Mouse (Mus musculus): ENCODE measurements around the gene Wasf2. TPM values are rescaled to one million over a fixed set of nuclear protein-coding genes. Genes with fewer than 3 reads are reported as not detected.
A peak's percentile ranks its signal among the peaks of the same experiment; 100 is the strongest.

Gene Wasf2
- total RNA-seq, 2 experiments from 2014 or later = 25.7 to 28.2 TPM

DNA sequence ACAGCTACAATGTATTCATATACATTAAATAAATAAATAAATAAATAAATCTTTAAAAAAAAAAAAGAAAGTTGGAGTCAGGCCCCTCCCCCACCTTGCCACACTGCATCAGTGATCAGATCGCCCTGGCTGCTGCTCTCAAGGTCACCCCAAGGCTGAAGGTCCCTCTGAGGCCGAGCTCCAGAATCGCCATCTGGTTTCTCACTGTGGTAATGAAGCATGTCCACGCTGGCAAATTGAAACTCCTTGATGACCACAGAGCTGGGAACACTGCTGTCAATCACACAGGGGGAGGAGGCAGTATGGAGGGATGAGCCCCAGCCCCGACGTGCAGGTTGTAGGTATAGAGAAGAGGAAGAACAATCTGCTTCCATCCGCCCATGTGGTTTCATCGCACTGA lies 97.3 kb downstream of the Wasf2 start:
- no peak for DNase-seq (ENCODE audit: low spot score in 2 of 2)

DNA sequence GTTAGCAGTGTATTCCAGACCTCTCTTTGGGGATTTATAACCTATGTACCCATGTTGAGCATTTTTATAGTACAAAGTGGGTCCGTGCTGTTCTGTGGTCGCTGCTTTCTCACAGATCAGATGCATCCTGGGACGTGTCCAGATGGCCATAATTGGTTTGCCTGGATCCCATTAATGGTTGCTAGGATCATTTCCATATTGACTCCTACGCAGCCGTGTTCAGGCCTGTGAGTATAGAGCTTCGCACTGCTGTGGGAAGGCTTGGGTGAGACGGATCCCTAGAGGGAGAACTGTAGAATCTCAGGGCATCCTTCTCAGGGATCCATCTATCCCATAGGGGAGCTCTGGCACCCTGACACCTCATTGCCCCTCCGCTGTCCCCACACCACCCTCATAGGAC lies 99.3 kb downstream of the Wasf2 start:
- DNase-seq (ENCODE audit: low spot score in 2 of 2) = no peak

DNA sequence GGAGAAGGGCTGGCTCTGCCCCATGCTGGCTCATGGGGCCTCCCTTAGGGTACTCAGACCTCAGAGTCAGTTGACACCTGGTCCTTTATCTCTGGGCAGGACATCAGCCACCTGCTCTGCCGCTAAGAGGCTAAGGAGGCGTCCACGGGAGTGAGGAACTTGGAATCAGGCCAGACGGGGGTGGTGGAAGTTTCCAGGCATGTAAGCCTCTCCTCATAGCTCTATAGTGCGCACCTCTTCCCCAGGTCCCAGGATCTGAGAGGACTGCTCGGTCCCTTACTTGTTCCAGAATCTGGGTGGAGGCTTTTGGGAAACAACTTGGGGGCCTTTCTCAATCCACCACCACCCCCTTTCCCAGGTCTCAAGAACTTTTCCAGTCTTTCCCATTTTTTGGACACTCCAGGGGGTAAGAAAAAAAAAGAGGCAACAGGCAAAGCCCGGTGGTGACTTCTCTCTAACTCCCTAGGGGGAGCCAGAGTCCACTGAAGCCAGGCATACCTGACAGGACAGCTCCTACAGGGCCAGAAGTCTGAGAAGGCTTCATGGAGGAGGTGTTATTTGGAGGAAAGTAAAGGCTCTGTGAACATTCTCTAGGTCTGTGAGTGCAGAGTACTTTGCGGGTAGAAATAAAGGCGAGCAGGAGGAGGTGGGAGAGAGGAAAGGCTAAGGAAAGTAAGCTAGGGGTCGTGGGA lies 103.1 kb downstream of the Wasf2 start:
- DNase-seq (ENCODE audit: low spot score in 2 of 2) = no peak

DNA sequence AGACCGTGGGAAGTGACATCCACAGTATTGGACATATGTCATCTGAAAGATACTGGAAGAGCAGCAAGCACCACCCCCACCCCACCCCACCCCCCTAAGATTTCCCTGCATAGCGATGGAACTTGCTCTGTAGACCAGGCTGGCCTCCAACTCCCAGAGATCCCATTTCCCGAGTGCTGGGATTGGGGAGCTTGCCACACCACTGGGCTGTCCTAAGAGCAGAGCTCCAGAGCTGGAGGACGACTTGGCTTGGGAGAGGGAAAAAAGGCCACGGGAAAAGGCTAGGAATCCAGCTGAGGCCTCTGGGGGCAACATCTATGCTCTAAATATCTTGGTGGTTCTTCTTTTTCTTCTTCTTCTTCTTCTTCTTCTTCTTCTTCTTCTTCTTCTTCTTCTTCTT lies 104.5 kb downstream of the Wasf2 start:
- DNase-seq (ENCODE audit: low spot score in 2 of 2) = no peak

DNA sequence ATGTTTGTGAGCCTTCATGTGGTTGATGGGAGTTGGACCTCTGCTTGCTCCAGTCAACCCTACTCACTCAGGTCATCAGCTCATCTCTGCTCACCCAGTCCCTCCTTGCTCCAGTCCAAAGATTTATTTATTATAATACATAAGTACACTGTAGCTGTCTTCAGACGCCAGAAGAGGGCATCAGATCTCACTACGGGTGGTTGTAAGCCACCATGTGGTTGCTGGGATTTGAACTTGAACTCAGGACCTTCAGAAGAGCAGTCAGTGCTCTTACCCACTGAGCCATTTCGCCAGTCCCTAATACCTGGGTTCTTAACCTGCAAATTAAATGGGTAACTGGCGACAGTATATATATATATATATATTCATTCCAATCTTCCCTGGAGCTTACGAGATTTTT lies 105.1 kb downstream of the Wasf2 start:
- DNase-seq (ENCODE audit: low spot score in 2 of 2) = no peak

DNA sequence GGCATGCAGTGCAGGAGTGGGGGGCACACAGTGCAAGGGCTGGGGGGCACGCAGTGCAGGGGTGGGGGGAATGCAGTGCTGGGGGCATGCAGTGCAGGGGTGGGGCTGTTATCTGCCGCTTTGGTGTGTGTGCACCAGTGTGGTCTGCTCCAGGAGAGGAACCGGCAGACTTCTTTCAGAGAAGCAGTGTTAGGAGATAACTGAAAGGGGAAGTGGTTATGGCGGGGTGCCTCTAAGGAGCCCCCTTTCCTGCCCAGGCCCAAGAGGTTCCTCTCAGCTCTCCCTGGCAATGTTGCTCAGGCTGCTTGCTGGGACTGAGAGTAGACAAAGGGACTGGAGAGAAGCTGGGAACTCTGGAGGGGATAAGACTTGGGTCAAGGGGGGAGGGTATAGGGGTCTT lies 107.6 kb downstream of the Wasf2 start:
- DNase-seq (ENCODE audit: low spot score in 2 of 2) = no peak

DNA sequence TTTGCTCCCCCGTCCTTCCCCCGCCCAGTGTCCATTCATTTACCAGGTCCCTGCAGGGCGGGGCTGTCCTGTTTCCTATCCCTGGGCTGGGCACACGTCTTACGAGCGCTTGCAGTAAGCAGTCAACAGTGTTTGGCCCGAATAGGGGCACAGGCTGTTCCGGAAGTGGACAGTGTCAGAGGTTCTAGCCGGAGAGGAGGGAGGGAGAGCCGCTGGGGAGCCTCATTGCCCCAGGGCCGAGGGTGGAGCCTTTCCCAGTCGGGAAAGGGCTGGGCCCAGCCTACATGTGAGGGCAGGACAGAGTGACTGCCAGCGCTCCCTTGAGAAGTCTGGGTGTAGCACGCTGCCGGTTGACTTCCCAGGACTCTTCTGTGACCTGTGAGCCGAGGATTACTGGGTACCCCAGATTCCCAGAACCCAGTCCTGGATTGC lies 110.2 kb downstream of the Wasf2 start, which contains the start of gene Map3k6:
Gene Map3k6, plus strand, starts transcription at position 329 of the 432 bp plus-strand sequence.
- DNase-seq (ENCODE audit: low spot score in 2 of 2) = no peak

DNA sequence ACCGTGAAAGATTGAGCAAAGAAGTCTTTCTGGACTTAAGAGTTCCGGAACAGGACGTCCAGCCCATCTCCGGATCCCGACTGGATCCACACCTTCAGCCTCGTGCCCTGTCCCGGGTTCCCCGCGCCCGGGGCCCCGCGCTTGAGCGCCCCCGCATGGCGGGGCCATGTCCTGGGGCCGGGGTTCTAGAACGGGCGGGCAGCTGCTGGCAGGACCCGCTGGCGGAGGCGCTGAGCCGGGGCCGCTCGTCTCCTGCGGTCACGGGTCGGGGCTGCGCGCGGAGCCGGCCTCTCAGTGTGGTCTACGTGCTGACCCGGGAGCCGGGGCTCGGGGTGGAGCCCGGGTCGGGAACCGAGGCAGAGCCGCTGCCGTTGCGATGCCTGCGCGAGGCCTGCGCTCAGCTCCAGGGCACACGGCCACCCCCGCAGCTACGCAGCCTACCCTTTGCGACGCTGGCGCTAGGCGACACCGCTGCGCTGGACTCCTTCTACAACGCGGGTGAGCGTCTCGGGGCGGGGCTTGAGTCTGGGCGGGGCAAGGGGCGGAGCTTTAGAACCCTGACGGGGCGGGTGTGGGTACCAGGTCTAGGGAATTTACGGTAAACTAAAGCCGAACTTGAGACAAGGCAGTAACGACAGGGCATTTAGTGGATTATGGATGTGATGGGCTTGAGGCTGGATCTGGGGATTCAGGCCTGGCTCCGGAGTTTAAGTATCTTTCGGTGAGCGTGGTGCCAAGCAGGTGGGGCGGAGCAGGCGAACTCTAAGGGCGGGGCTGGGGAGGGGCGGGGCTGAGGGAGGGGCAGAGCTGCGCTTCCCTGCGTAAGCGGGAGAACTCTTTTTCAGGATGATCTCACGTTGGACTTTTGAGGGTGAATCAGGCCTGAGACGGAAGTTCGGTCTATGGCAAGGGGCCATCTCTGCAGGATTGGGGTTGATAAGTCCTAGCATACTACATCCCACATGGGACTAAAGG lies 110.9 kb downstream of the Wasf2 start:
- DNase-seq (ENCODE audit: low spot score in 2 of 2) = peak; percentile 87 to 92

DNA sequence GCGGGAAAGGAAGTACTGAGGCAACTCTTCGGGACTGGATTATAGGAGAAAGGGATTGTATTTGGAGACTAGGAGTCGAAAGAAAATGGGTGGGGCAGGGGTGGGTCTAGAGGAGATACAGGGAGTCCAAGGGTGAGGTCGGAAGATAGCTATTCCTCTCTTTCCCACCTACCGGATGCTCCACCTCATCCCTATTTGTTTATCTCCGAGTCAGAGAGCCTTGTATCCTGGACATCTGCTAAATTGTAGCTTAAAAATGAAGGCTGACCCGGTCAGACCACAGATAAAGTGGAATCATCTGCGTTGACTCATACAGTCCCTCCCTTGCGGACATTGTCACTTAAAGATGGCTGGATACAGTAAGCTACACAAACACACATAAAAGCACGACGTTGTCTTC lies 111.6 kb downstream of the Wasf2 start:
- DNase-seq (ENCODE audit: low spot score in 2 of 2) = no peak

DNA sequence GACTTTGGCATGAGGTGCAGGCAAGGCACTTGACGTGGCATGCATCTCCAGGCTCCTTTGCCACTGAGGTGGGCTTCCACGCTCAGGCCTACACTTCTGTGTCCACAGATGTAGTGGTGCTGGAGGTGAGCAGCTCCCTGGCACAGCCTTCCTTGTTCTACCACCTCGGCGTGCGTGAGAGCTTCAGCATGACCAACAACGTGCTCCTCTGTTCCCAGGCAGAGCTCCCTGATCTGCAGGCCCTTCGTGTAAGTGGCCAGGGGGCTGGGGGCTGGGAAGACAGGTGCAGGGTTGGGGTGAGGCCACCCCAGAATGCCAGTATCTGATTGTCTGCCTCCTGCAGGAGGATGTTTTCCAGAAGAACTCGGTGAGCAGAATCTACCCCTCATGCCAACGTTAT lies 112.4 kb downstream of the Wasf2 start:
- no peak for DNase-seq (ENCODE audit: low spot score in 2 of 2)

DNA sequence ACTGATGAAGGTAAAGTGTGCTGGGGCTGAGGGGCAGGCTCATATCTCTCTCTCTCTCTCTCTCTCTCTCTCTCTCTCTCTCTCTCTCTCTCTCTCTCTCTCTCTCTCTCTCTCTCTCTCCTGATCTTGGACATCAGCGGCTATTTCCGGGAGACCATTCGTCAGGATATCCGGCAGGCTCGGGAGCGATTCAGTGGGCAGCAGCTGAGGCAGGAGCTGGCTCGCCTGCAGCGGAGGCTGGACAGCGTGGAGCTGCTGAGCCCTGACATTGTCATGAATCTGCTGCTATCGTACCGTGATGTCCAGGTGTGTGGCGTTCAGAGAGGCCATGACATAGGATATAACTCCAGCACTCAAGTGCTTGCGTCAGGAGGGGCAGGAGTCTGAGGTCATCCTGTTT lies 113.2 kb downstream of the Wasf2 start:
- no peak for DNase-seq (ENCODE audit: low spot score in 2 of 2)

DNA sequence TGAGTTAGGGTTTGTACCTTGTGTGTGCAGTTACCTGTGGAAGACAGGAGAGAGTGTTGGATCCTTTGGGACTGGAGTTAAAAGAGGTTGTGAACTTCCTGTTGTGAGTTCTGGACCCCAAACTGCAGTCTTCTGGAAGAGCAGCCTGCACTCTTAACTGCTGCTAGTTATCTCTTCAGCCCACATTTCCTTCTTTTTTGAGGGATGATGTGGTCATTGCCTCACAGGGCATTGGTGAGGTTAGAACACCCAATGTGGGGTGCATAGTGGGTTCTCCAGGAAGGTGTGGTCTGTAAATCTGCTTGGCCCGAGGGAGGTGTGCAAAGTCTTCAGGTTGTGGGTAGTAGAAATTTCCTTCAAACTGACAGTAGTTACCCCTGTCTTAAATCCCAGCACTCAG lies 114.0 kb downstream of the Wasf2 start:
- DNase-seq (ENCODE audit: low spot score in 2 of 2) = no peak

DNA sequence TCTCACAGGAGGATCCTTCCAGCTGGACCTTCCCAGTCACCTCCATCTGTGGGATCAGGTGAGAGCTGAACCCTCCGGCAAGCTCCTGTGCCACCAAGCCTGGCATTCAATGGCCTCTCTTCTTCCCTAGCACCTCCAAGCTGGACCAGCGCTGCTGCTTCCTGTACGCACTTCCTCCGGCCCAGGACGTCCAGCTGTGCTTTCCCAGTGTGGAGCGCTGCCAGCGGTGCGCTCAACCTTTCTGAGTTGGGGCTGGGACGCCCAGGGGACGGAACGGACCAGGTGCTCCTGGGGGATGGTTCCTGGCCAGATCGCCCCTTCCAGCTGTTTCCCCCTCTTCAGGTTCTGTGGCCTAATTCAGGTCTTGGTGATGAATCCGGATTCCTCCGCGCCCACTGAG lies 116.8 kb downstream of the Wasf2 start:
- DNase-seq (ENCODE audit: low spot score in 2 of 2) = no peak

DNA sequence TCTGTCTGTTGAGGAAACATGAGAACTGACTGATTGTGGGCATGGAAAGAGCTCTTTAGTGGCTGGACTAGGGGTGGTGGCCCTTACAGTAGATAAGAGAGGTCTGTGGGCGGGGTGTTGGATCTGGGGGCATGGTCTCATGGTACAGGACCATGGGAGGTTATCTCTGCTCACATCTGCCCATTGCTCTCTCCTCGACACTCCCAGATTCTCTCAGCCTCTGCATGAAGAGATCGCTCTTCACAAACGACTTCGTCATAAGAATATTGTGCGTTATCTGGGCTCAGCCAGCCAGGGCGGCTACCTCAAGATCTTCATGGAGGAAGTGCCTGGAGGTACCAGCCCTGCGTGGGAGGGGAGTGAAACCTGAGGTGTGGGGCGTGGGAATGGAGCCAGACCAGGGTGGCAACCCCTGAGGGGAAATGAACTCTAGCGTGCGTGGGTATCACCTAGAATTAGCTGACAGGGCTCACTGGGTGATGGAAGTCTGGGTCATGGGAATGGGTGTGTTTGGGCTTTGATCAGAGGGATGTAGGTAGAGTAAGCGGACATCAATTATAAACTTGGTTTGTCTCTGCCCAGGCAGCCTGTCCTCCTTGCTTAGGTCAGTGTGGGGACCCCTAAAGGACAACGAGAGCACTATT lies 117.6 kb downstream of the Wasf2 start:
- no peak for DNase-seq (ENCODE audit: low spot score in 2 of 2)

Small RNA genes within 50 kb of the gene (microRNA-seq; reads per million reads assigned to microRNA genes)
- gene Mir7017 = 0.85 to 1.2 reads per million in 2 experiments

Other genes with a start within 250 kb of the Wasf2 start
- 100 to 1,000 TPM; 106 to 111 TPM for gene Stx12, start 246.0 kb upstream of the Wasf2 start, total RNA-seq (2021)
- gene Fam76a, start 207.9 kb upstream of the Wasf2 start, total RNA-seq (2021) = 10 to 100 TPM; 53.2 to 58.1 TPM
- under 1 TPM; 0.26 to 0.59 TPM for gene Fgr, start 156.4 kb upstream of the Wasf2 start, total RNA-seq (2021)
- 100 to 1,000 TPM; 108 to 121 TPM for gene Ahdc1, start 119.2 kb upstream of the Wasf2 start, total RNA-seq (2021)
- gene Cd164l2, start 81.6 kb downstream of the Wasf2 start, total RNA-seq (2021) = 1 to 10 TPM; 4.6 to 5.1 TPM
- 10 to 100 TPM; 14.8 to 16.7 TPM for gene Gpr3, start 82.0 kb downstream of the Wasf2 start, total RNA-seq (2021)
- gene Map3k6, start 110.3 kb downstream of the Wasf2 start, total RNA-seq (2021) = 1 to 10 TPM; 5.8 to 7.4 TPM
- gene Sytl1, start 132.6 kb downstream of the Wasf2 start, total RNA-seq (2021) = 1 to 10 TPM; 6.7 to 7.3 TPM
- 10 to 100 TPM; 88.3 to 97.2 TPM for gene Tmem222, start 147.3 kb downstream of the Wasf2 start, total RNA-seq (2021)
- 10 to 100 TPM; 61.2 to 68.1 TPM for gene Wdtc1, start 223.0 kb downstream of the Wasf2 start, total RNA-seq (2021)
- gene Slc9a1, start 239.2 kb downstream of the Wasf2 start, total RNA-seq (2021) = 10 to 100 TPM; 46.3 to 47.9 TPM

Data from left cerebral cortex, adult 18-20 months (tissue).